Mouse (Mus musculus) brain, embryonic 18.5 days (tissue): Measurements from ENCODE around the gene Gm20388.
"Not testable (repeated sequence)": the region's sequence is repeated elsewhere in the genome, so short reads cannot be mapped to it uniquely, and the experiment has no call there.

ENCODE experiments used
- DNase-seq: peaks from one replicate; pipeline ENCODE4 v3.0.0-alpha.2; 2012; ENCODE audit warnings: low read depth, low spot score

Gm20388 gene

DNA sequence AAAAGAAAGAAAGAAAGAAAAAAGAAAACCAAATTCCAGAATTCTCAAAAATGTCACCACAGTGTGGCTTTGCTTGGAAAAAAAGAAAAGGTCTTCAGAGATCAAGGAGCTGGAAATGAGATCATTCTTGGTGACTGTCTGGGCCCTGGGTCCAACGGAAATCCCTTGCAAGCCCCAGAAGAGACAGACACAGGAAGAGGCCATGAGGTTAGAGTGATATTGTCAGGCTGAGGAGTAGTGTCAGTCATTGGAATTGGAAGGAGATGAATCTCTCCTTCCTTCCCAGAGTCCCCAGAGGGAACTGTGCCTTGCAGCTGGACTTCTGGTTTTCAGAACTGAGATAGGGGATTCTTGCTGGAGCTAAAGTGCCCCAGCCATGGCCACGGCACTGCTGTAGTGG is 788.9 kb downstream of the Gm20388 start:
- DNase-seq = no peak

DNA sequence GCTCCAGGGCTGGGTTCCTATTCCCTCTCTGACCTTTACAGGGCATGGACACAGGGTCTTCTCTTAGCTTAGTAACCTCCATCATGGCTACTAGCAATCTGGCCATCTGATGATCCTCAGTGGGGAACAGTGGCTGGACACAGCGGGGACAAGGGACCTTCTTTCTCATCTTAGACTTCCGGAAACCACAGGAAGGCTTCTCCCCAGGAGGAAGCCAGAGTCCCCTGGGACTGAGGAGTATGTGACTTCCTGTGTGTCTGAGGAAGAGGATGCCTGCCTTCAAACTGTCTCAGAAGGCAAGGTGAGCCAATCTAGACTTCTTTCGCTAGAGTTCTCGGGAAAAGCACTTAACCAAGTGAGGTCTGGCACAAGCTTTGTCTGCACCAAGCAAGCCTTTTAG is 789.4 kb downstream of the Gm20388 start:
- DNase-seq = no peak

GRCm38 (mm10) chr8:120701758-120702465 is 791.3 kb downstream of the Gm20388 start:
- no peak for DNase-seq

- DNase-seq = no peak
These were observed 793.6 kb downstream of the Gm20388 start for GRCm38 (mm10) chr8:120704203-120704602.

DNA sequence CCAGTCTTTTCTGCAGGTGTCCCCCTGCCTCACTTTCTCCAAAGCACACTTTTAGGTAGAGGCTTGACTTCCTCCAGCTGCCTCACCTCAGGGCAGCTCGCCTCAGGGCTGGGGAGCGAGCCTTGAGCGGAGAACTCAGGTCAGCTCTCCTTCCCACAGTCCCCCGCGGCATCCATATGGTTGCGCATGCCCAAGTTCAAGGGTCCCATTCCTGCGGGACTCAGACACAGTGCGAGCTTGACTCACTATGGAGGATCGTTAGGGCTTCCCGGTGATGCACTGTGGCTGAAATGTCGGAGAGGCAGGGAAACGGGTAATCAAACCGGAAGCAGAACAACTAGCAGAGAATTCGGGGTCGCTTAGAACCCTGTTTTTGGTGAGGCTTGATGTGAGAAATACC is 794.5 kb downstream of the Gm20388 start:
- no peak for DNase-seq

DNA sequence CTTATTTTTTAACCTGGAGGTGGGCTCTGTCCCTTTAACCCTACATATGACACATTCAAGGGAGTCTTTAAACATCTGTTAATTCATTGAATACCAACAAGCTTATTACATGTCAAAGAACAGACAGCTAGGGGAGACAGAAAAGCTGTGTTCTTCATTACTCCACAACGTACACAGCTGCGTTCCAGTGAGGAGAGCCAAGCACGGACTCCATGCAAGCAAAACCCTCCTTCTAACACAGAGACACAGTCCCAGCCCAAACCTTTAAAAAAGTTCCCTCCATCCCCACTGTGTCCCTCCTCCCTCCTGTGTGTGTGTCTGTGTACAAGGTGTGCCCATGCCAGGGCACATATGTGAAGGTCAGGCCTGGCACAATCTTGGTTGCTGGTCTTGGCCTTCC is 795.6 kb downstream of the Gm20388 start:
- no peak for DNase-seq

DNA sequence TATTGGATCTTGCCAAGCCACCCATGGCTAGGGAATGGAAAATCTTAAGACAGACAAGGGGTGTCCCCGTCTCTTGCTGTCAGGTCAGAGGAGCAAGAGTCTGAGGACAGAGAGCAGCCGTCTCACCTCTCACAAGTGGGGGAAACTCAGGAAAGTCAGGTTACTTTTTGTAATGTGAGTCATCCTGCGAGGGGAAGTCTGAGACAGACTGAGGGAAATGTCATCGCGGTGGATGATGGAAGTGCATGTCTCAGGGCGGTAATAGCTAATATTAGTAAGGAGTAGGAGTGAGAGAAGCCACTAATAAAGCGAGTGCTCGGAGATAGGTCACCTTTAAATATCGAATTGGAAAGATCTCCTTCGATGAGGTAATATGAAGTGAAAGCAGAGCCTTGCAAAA is 798.5 kb downstream of the Gm20388 start:
- DNase-seq = no peak

- no peak for DNase-seq
These were observed 804.6 kb downstream of the Gm20388 start for GRCm38 (mm10) chr8:120715200-120715599.

DNA sequence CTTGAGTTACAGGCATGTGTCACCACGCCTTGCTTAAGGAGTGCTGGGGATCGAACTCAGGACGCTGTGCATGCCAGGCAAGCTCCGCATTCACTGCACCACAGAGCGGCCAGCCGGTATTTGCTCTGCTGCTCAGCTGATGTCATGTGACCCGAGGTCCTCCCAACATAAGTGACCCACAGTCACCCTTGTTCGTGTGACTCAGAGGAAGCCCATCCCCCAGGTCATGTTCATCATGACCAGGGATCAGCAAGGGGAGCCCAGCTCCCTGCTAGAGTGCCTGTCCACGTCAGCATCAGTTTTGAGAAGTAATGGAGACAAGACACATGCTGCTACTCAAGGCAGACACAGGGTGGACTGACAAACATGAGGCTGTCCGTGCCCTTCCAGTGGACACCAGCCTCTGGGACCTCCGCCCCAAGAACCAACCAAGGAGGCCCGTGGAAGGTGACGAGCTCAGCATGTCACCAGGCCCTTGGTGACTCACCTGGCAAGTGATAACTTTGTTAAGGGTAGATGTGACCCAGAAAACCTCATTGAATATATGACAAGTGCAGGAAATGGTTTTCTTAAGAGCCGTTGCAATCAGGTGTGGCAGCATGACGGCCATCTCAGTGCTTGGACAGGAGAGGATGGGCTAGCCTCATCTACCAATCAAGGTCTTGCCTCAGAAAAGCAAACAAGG is 805.5 kb downstream of the Gm20388 start:
- DNase-seq = no peak

GRCm38 (mm10) chr8:120719586-120720236 is 809.1 kb downstream of the Gm20388 start:
- no peak for DNase-seq

DNA sequence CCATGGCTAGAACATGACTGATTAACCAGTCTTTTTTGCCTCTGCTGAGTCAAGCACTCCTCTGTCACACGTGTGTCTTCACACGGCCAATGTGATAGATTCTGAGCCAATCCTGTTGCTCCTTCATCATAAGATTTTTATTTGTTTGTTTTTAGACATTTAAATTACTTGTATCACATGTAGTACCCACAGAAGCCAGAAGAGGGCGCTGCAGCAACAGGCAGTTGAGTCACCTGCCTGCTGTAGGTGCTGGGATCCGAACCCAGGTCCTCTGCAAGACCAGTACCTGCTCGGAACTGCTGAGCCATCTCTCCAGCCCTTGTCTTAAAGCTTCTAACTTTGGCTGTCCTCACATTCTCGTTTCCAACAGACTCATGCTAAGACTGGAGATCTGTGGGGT is 812.4 kb downstream of the Gm20388 start:
- no peak for DNase-seq

GRCm38 (mm10) chr8:120724096-120724495 is 813.5 kb downstream of the Gm20388 start:
- DNase-seq = not testable (repeated sequence)

DNA sequence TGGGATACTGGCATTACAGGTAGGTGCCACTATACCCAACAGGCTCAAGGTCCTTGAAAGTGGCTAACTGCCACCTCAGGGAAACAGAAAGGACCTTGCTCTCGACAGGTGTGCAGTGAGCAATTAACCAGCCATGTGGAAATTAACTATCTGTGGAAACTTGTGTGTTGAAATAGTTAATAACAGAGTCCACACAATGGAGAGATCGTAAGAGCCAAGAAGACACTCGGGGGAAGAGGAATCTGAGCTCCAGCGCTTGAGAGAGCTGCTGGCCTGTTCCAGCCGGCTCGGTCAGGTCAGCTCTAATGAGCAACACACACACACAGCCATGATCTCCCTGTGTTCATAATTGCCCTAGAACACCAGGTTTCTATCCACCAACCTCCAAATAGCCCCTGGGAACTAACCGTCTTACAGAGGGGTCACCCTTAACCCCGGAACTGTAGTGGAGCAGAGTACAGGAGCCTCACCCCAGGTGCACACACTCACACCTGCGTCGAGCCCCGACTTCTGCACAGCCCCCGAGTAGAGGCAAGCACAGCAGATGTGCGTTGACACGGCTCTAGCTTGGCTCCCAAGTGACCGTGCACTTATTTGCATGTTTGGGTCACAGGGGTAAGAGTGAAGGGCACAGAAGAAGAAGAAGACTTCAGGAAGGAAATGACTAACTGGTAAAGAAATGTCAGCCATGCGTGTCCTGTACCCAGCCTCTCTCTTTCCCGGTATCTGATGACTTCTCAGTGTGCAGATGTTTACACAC is 814.4 kb downstream of the Gm20388 start:
- no peak for DNase-seq

GRCm38 (mm10) chr8:120725576-120725950 is 814.9 kb downstream of the Gm20388 start:
- DNase-seq = no peak

DNA sequence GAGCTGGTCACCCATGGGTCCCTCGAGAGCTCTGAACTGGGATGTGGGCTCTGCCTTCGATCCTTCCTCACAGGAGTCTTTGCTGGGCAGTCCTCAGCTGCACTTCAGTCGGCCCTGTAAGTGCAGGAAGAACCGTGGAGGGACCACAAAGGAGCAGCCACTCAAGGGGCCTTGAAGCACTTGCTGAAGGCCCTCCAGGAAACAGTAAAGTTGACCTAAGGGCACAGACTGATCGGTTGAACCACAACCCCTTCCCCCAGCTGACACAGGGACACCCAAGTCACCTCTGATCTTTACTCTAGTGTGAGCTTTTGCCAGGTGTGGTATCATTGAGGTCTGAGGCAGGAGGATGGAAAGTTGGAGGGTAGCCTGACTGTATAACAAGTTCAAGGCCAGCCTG is 815.4 kb downstream of the Gm20388 start:
- DNase-seq = no peak

DNA sequence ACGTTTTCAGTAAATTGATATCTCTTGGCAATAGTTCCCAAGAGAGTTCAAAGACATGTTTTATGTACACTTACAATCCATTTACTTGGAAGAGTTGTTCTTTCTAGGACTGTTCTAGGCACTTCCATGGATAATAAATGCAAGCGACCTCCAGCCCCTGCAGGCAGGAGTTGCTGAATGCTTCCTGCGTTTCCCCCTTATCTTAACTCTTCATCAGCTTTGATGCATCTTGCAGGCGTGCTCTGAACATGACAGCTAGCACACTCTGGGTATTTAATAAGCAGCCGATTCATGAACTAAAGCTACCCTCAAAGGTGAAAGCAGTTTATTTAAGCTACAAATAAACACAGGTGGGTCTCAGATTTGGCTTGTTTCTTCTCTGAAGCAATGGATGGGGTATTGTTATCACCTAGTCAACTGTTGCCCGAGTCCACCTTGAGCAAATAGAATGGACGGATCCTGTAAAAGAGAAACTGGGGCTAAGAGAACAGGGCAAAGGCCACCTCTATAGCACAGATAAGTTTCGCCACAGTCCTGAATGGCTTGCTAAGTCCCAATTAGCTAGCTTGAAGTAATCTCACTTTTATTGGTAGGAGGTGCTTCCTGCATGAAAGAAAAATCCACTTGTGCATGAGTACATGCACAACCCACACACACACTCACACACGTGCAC is 818.0 kb downstream of the Gm20388 start:
- no peak for DNase-seq

DNA sequence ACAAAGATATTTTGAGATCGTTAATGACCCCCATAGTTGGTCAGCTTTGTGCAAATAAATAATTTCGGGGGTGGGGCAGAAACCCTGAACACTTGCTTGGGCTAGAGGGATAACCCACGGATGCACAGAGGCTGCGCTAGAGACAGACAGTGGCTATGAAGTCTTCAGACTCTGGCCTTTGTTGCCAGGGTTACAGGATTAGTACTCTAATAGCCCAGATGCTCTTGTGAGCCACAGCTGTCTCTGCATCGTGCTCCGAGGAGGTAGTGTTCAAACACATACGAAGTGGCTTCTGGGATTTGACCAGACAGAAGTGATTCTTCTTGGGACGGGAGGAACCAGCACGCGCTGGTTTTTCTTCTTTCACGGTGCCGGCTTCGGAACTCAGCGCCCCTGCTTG is 820.9 kb downstream of the Gm20388 start:
- no peak for DNase-seq

DNA sequence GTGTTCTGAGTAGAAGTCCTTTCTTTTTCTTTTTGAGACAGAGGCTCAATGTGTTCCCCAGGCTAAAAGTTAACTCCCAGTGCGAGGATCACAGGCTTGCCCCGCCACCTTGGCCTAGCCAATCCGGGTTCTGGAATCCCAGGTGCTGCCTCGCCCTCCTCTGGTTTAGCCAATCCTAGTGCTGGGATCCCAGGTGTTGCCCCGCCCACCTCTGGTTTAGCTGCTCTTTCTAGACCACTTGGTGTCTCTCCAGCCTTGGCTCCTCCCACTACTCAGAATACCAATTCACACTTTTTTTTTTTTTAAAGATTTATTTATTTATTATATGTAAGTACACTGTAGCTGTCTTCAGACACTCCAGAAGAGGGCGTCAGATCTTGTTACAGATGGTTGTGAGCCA is 821.4 kb downstream of the Gm20388 start:
- DNase-seq = no peak

DNA sequence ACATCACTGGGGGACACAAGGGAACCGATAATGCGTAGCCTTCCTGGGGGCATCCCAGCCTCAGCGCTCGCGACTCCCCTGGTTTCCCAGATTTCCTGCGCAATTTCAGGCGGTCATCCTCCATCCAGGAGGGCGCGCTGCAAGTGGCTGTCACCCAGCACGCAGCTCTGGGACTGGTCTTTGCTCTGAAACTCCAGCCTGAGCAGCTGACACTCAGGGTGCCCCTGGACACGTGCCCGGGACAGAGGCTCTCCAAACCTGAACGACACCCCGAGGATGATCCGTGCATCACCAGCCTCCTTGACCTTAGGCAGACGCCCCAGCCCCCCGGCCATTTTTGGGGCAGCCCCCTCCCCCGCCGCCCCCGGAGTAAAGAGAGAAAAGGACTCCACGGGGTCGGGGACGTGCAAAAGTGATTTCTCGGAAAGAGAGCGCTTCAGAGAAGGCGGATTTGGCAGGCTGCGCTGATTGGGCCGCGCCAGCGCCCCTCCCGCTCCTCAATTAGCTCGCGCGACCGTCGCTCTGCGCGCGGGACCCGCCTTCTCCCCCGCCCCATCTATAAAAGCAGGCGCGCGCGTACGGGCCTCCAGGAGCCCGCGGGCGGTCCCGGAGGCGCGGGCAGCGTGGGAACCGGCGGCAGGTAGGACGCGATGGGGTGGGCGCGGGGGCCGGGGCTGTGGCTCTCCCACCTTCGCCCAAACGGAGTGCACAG is 825.3 kb downstream of the Gm20388 start, which contains the start of gene Irf8:
Gene Irf8, plus strand, starts transcription at position 589 of the 712 bp plus-strand sequence.
- DNase-seq = peak; percentile 55

DNA sequence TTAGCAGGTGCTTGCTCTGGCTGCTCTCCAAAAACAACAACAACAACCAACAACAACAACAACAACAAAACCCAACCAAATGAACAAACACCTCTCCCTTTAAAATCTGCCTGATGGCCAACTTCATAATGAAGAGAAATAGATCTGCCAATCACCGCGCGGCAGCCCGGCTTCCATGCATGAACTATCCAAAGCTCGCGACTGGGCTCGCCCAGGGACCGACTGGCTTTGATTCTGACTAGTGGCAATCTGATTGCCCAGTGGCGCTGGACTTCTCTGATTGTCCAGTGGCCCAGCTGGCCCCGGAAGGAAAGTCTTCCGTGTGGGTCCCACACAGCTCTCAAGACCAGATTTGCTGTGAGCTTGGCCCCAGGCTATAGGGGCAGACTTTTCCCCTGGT is 825.8 kb downstream of the Gm20388 start:
- DNase-seq = no peak

DNA sequence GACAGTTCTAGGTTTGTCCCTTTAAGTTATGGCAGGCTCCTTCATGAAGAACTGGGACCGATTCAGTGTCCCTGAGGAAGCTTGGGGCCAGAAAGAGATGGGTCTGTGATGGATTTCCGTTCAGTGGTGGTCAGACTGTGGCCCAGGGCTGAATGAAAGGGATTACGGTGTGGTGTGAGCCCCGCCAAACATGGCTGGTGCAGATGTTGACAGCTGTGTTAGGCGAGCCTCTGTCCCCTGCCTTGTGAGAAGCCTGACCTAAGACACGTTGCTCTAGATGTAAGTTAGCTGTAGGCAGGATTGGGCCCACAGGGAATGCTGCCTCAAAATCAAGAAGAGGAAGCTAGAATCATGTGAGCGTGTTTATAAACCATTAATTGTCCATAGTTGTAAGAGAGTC is 826.5 kb downstream of the Gm20388 start:
- DNase-seq = no peak
